Mouse (Mus musculus) limb, embryonic 12.5 days (tissue): Measurements from ENCODE around the gene Plekhm1. TPM values are rescaled to one million over a fixed set of nuclear protein-coding genes. Genes with fewer than 3 reads are reported as not detected.

Experiments used
- ATAC-seq: fragments of 200-750 bp; cut with Nextera tagmentation; 2 replicates; pipeline ENCODE4 v1.8.0; 2017; ENCODE audit warnings: low read depth, moderate TSS enrichment; ENCODE audit not compliant: insufficient number of reproducible peaks, insufficient read depth, low FRiP score, low TSS enrichment
- H3K27ac ChIP-seq: fragments of 300-500 bp; sonication (generic); 2 replicates; pipeline ENCODE4 v1.5.1; 2016; ENCODE audit warnings: mild to moderate bottlenecking, moderate library complexity
- H3K27me3 ChIP-seq: fragments of 300-500 bp; sonication (generic); 2 replicates; pipeline ENCODE4 v1.6.1; 2016; ENCODE audit warnings: mild to moderate bottlenecking, moderate library complexity
- H3K36me3 ChIP-seq: fragments of 300-500 bp; sonication (generic); 2 replicates; pipeline ENCODE4 v1.6.1; 2016; ENCODE audit warnings: mild to moderate bottlenecking, moderate library complexity
- H3K4me1 ChIP-seq: fragments of 300-500 bp; sonication (generic); replicated peaks from 2 replicates; pipeline ENCODE4 v1.6.1; 2016
- H3K4me2 ChIP-seq: fragments of 300-500 bp; sonication (generic); 2 replicates; pipeline ENCODE4 v1.6.1; 2016; ENCODE audit warnings: mild to moderate bottlenecking, moderate library complexity
- H3K4me3 ChIP-seq: fragments of 300-500 bp; sonication (generic); replicated peaks from 2 replicates; pipeline ENCODE4 v1.5.1; 2016; ENCODE audit warnings: mild to moderate bottlenecking
- H3K9ac ChIP-seq: fragments of 300-500 bp; sonication (generic); replicated peaks from 2 replicates; pipeline ENCODE4 v1.6.1; 2016; ENCODE audit warnings: mild to moderate bottlenecking, moderate library complexity
- H3K9me3 ChIP-seq: fragments of 300-500 bp; sonication (generic); 2 replicates; pipeline ENCODE4 v1.6.1; 2016; ENCODE audit warnings: mild to moderate bottlenecking, moderate library complexity
- WGBS: fragments of 180-500 bp; shearing (Covaris S2); methylation state at CpG from one replicate; pipeline ENCODE4 v1.1.7; 2016; 5-methylcytosine and 5-hydroxymethylcytosine counted together
- polyA plus RNA-seq: library from polyadenylated mRNA; unstranded; fragments of >200 nt; fragmentation: Nextera tagmentation; extraction: Ambion mirVana; gene quantifications from 2 replicates; pipeline ENCODE4 v1.2.1, GENCODE M21; 2016

Gene Plekhm1
- polyA plus RNA-seq, 1 experiment from 2014 or later, result 7.8 TPM

- Histone ChIP-seq H3K27me3 (peaks cover 47% of the 10 kb centered on the region), H3K27ac (no peak overlapping the region), H3K9me3 (no peaks in the 10 kb centered on the region), H3K36me3 (no peaks in the 10 kb centered on the region), H3K4me2 (peak overlapping the region; percentile 50), H3K4me1 (peaks cover 15% of the 10 kb centered on the region), H3K4me3 (peak overlapping the region; percentile 24; the same call in 1 of the 2 replicates), H3K9ac (no peak overlapping the region; the same call in 1 of the 2 replicates)
- 42% methylated on average over 16 of the region's 19 CpGs for WGBS
- no peak for ATAC-seq
These were observed 72.9 kb downstream of the Plekhm1 start for GRCm38 (mm10) chr11:103339414-103340119.

- Histone ChIP-seq H3K9ac (no peak overlapping the region), H3K4me2 (no peak overlapping the region), H3K36me3 (no peaks in the 10 kb centered on the region), H3K4me1 (peaks cover 17% of the 10 kb centered on the region), H3K27me3 (peaks cover 55% of the 10 kb centered on the region), H3K9me3 (no peaks in the 10 kb centered on the region), H3K27ac (no peak overlapping the region), H3K4me3 (no peak overlapping the region)
- no peak for ATAC-seq
- 89% methylated on average over 6 of the region's 6 CpGs for WGBS
These were observed 73.8 kb downstream of the Plekhm1 start for GRCm38 (mm10) chr11:103338671-103339070.

- WGBS, result 85% methylated on average over 7 of the region's 7 CpGs
These were observed 74.4 kb downstream of the Plekhm1 start for GRCm38 (mm10) chr11:103338119-103338518.

GRCm38 (mm10) chr11:103337180-103337579 lies 75.3 kb downstream of the Plekhm1 start:
- 82% methylated on average over 2 of the region's 2 CpGs for WGBS
- ATAC-seq, result no peak
- H3K27me3 ChIP-seq, result peaks cover 70% of the 10 kb centered on the region
- H3K36me3 ChIP-seq, result no peaks in the 10 kb centered on the region
- peaks cover 29% of the 10 kb centered on the region for H3K4me1 ChIP-seq
- H3K4me3 ChIP-seq, result no peak overlapping the region
- no peak overlapping the region for H3K4me2 ChIP-seq
- no peak overlapping the region for H3K9ac ChIP-seq
- H3K9me3 ChIP-seq, result no peaks in the 10 kb centered on the region
- no peak overlapping the region for H3K27ac ChIP-seq

More at GRCm38 (mm10) chr11:103338119-103338518, 74.4 kb downstream of the Plekhm1 start:
- peaks cover 21% of the 10 kb centered on the region for H3K4me1 ChIP-seq
- peaks cover 61% of the 10 kb centered on the region for H3K27me3 ChIP-seq
- H3K36me3 ChIP-seq, result no peaks in the 10 kb centered on the region
- H3K9me3 ChIP-seq, result no peaks in the 10 kb centered on the region
- no peak overlapping the region for H3K4me2 ChIP-seq
- H3K27ac ChIP-seq, result no peak overlapping the region
- H3K9ac ChIP-seq, result no peak overlapping the region
- ATAC-seq, result no peak
- H3K4me3 ChIP-seq, result no peak overlapping the region

- peaks cover 76% of the 10 kb centered on the region for H3K27me3 ChIP-seq
- H3K4me3 ChIP-seq, result no peak overlapping the region
- ATAC-seq, result no peak
- H3K36me3 ChIP-seq, result no peaks in the 10 kb centered on the region
- H3K4me1 ChIP-seq, result peaks cover 26% of the 10 kb centered on the region
- no peak overlapping the region for H3K4me2 ChIP-seq
- no peak overlapping the region for H3K27ac ChIP-seq
- H3K9ac ChIP-seq, result no peak overlapping the region
- 75% methylated on average over 5 of the region's 5 CpGs for WGBS
- no peaks in the 10 kb centered on the region for H3K9me3 ChIP-seq
These were observed 76.9 kb downstream of the Plekhm1 start for GRCm38 (mm10) chr11:103335561-103335960.

GRCm38 (mm10) chr11:103334925-103335324 lies 77.6 kb downstream of the Plekhm1 start:
- no peak overlapping the region for H3K4me2 ChIP-seq
- H3K27me3 ChIP-seq, result peaks cover 69% of the 10 kb centered on the region
- no peak overlapping the region for H3K27ac ChIP-seq
- H3K4me1 ChIP-seq, result peaks cover 20% of the 10 kb centered on the region
- WGBS, result 84% methylated on average over 9 of the region's 9 CpGs
- ATAC-seq, result no peak
- no peak overlapping the region for H3K9ac ChIP-seq
- no peaks in the 10 kb centered on the region for H3K36me3 ChIP-seq
- no peak overlapping the region for H3K4me3 ChIP-seq
- no peaks in the 10 kb centered on the region for H3K9me3 ChIP-seq

GRCm38 (mm10) chr11:103333719-103334398 lies 78.6 kb downstream of the Plekhm1 start:
- WGBS, result 10% methylated on average over 40 of the region's 40 CpGs
- peaks cover 60% of the 10 kb centered on the region for H3K27me3 ChIP-seq
- H3K27ac ChIP-seq, result no peak overlapping the region
- no peak for ATAC-seq
- no peaks in the 10 kb centered on the region for H3K36me3 ChIP-seq
- peak overlapping the region; percentile 49 for H3K4me2 ChIP-seq
- H3K4me3 ChIP-seq, result peak overlapping the region; percentile 25
- H3K9ac ChIP-seq, result no peak overlapping the region
- peaks cover 15% of the 10 kb centered on the region for H3K4me1 ChIP-seq
- no peaks in the 10 kb centered on the region for H3K9me3 ChIP-seq

- no peak overlapping the region for H3K27ac ChIP-seq
- H3K27me3 ChIP-seq, result peaks cover 53% of the 10 kb centered on the region
- no peaks in the 10 kb centered on the region for H3K36me3 ChIP-seq
- peak overlapping the region; percentile 49 for H3K4me2 ChIP-seq
- H3K9ac ChIP-seq, result no peak overlapping the region
- H3K9me3 ChIP-seq, result no peaks in the 10 kb centered on the region
- H3K4me1 ChIP-seq, result peaks cover 15% of the 10 kb centered on the region
- peak; percentile 38; the same call in 1 of the 2 replicates for ATAC-seq
- peak overlapping the region; percentile 25 for H3K4me3 ChIP-seq
- 34% methylated on average over 34 of the region's 34 CpGs for WGBS
These were observed 79.4 kb downstream of the Plekhm1 start for GRCm38 (mm10) chr11:103332890-103333651.

GRCm38 (mm10) chr11:103332186-103332889 lies 80.1 kb downstream of the Plekhm1 start:
- Histone ChIP-seq H3K9ac (no peak overlapping the region), H3K4me3 (peak overlapping the region; percentile 25), H3K9me3 (no peaks in the 10 kb centered on the region), H3K4me2 (peak overlapping the region; percentile 49), H3K4me1 (peaks cover 15% of the 10 kb centered on the region), H3K36me3 (no peaks in the 10 kb centered on the region), H3K27me3 (peaks cover 52% of the 10 kb centered on the region), H3K27ac (no peak overlapping the region)
- ATAC-seq, result 0 out of 2 replicates have a peak, but pooled peaks have one; percentile 16
- 25% methylated on average over 18 of the region's 18 CpGs for WGBS

GRCm38 (mm10) chr11:103331502-103332185 lies 80.8 kb downstream of the Plekhm1 start:
- H3K27ac ChIP-seq, result no peak overlapping the region
- no peak overlapping the region for H3K4me2 ChIP-seq
- H3K4me1 ChIP-seq, result peaks cover 15% of the 10 kb centered on the region
- no peak overlapping the region for H3K9ac ChIP-seq
- H3K4me3 ChIP-seq, result no peak overlapping the region
- no peaks in the 10 kb centered on the region for H3K36me3 ChIP-seq
- 93% methylated on average over 10 of the region's 10 CpGs for WGBS
- peaks cover 50% of the 10 kb centered on the region for H3K27me3 ChIP-seq
- ATAC-seq, result no peak
- no peaks in the 10 kb centered on the region for H3K9me3 ChIP-seq
